Mouse (Mus musculus) right cerebral cortex, postnatal 36 days (tissue): ENCODE measurements at regions not wholly inside any gene's neighbourhood (a gene's known extent, or its start where the extent isn't known, plus 50 kb on each side); places are given as distances from the start of the nearest gene placed in this dataset.

Experiments
- DNase-seq, 2 experiments: peaks; one replicate each; pipeline ENCODE4 v3.0.0; 2022; ENCODE audit warnings: low spot score in 2 of 2, mixed read lengths in 1 of 2

GRCm38 (mm10) chr11:79764026-79764425 is 173.0 kb downstream of the Rab11fip4 start:
- DNase-seq = no peak

- DNase-seq = no peak
Measured at GRCm38 (mm10) chr11:79762654-79763053, 171.6 kb downstream of the Rab11fip4 start.

- DNase-seq = no peak
Measured at GRCm38 (mm10) chr11:79762027-79762426, 171.0 kb downstream of the Rab11fip4 start.

GRCm38 (mm10) chr11:79760533-79760932 is 169.5 kb downstream of the Rab11fip4 start:
- no peak for DNase-seq

GRCm38 (mm10) chr11:79758281-79758680 is 167.3 kb downstream of the Rab11fip4 start:
- DNase-seq = no peak

- no peak for DNase-seq
Measured at GRCm38 (mm10) chr11:79757513-79758071, 166.6 kb downstream of the Rab11fip4 start.

GRCm38 (mm10) chr11:79756305-79756846 is 165.4 kb downstream of the Rab11fip4 start:
- DNase-seq = no peak

- DNase-seq = no peak
Measured at GRCm38 (mm10) chr11:79753491-79753890, 162.5 kb downstream of the Rab11fip4 start.

- no peak for DNase-seq
Measured at GRCm38 (mm10) chr11:79752717-79753480, 161.9 kb downstream of the Rab11fip4 start.

GRCm38 (mm10) chr11:79751751-79752716 is 161.0 kb downstream of the Rab11fip4 start:
- no peak for DNase-seq

GRCm38 (mm10) chr11:79750943-79751342 is 159.9 kb downstream of the Rab11fip4 start:
- no peak for DNase-seq

- no peak for DNase-seq
Measured at GRCm38 (mm10) chr11:79749755-79750434, 158.9 kb downstream of the Rab11fip4 start.

GRCm38 (mm10) chr11:79749141-79749540 is 158.1 kb downstream of the Rab11fip4 start:
- no peak for DNase-seq

GRCm38 (mm10) chr11:79748606-79749125 is 157.7 kb downstream of the Rab11fip4 start:
- DNase-seq = no peak

- DNase-seq = no peak
Measured at GRCm38 (mm10) chr11:79747801-79748200, 156.8 kb downstream of the Rab11fip4 start.
